Mouse (Mus musculus): ENCODE data around the gene Ebf3. TPM values are rescaled to one million over a fixed set of nuclear protein-coding genes. Genes with fewer than 3 reads are reported as not detected.
A peak's percentile ranks its signal among the peaks of the same experiment; 100 is the strongest.

Ebf3 gene
- total RNA-seq, 2 experiments from 2014 or later, result 4.7 to 5.5 TPM

DNA sequence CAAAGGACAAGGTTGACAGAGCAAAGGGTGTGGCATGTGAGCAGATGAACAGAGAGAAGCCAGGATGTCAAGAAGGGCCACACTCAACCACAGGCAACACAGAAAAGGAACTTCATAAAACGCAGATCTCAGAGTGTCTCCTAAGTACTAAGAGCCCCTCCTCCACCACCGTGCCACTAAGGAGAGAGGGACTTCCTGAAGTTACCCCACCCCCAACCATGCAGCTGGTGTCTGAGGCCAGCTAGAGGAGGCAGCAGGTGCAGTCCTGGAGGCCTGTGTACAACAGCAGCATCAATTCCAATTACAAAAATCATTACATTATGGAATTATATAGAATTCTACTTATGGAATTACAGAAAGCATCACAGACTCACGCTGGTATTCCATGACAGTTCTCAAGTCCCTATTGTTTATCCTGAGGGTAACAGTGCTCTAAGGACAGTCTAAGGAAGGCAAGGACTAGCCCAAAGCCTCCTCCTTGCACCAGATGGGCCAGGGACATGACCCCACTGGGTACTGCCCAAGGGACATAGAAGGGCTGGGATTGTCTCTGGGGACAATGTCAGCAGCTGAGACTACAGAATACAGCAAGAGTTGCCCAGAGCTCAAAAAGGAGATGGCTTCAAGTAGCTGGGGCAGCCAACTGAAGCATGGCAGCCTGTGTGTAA lies 24.8 kb downstream of the Ebf3 start:
- DNase-seq, result no peak

DNA sequence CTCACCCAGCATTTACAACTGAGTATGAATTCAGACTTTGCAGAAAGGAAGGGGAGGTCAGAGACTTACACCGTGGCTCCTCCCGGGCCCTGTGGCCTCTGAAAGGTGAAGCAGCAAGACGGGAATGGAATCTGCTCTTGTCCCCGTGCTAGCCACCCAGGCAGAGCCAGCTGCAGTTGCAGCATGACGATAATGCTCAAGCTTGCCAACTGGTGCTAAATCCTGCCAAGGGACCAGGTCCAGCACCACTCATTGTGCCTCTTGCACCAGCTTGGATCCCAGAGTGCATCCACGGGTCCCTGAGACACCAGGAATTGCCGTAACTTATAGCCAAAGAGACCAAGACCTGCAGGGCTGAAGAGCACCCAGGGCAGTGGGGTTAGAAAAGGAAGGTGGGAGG lies 36.1 kb downstream of the Ebf3 start:
- DNase-seq, result peak; percentile 63 to 75

DNA sequence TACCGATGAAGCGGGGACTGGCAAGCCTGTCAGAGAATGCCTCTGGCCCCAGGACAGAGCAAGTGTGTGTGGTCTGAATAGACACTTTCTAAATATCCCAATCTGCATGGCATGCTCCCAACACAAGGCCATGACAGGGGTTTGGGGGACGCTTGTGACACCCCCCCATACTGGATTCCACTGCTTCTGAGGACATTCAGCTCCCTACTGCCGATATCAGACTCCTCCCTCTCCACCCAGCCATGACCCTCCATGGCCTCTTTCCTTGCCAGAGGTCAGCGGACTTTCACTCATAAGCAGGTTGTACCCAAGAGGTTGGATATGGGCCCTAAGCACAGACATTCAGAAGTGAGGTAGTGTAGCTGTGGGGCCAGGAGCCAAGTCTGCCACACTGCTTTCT lies 36.5 kb downstream of the Ebf3 start:
- DNase-seq, result peak; percentile 27 to 28

GRCm38 (mm10) chr7:137272252-137272651 lies 42.0 kb downstream of the Ebf3 start:
- DNase-seq, result no peak

GRCm38 (mm10) chr7:137268452-137269155 lies 45.6 kb downstream of the Ebf3 start:
- DNase-seq, result no peak

- peak; percentile 30 to 54 for DNase-seq
Observed at GRCm38 (mm10) chr7:137267441-137267840, 46.8 kb downstream of the Ebf3 start.

- DNase-seq, result no peak
Observed at GRCm38 (mm10) chr7:137266575-137266974, 47.7 kb downstream of the Ebf3 start.

GRCm38 (mm10) chr7:137262330-137262729 lies 51.9 kb downstream of the Ebf3 start:
- no peak for DNase-seq

- peak; percentile 70 to 87 for DNase-seq
Observed at GRCm38 (mm10) chr7:137246213-137246872, 67.9 kb downstream of the Ebf3 start.

GRCm38 (mm10) chr7:137244839-137245238 lies 69.4 kb downstream of the Ebf3 start:
- DNase-seq, result no peak

GRCm38 (mm10) chr7:137240481-137240880 lies 73.8 kb downstream of the Ebf3 start:
- DNase-seq, result no peak

- no peak for DNase-seq
Observed at GRCm38 (mm10) chr7:137239542-137240133, 74.6 kb downstream of the Ebf3 start.

DNA sequence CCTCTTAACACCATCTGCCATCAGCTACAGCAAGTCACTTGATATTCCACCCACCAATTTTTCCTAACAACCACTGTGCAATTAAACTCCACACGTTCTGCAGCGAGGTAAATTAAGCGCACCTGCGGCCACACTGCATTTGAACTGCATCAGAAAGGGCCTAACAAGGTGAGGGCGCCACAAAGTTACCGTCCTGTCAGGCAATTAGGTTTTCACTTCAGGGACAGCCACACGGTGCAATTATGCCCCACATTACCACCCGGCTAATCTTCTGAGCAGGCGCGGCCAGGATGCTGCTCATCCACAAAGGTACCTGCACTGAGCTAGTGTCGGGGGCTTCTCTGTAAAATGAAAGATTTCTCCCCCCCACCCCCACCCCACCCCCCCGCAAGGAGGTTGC lies 76.8 kb downstream of the Ebf3 start:
- DNase-seq, result no peak

DNA sequence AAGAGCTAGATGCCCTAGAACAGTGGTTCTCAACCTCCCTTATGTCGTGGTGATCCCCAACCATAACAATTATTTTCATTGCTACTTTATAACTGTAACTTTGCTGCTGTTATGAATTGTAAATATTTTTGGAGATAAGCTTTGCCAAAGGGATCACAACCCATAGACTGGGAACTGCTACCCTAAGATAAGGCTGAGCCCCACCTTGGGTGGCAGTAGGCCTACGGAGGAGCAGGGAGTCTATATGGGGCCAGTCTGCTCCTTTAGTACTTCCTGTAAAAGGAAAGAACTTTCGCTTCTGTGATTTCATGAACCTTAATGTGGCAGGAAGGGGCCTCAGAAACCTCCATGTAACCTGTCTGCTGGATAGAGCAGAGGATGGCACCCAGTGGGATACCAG lies 90.4 kb downstream of the Ebf3 start:
- no peak for DNase-seq

DNA sequence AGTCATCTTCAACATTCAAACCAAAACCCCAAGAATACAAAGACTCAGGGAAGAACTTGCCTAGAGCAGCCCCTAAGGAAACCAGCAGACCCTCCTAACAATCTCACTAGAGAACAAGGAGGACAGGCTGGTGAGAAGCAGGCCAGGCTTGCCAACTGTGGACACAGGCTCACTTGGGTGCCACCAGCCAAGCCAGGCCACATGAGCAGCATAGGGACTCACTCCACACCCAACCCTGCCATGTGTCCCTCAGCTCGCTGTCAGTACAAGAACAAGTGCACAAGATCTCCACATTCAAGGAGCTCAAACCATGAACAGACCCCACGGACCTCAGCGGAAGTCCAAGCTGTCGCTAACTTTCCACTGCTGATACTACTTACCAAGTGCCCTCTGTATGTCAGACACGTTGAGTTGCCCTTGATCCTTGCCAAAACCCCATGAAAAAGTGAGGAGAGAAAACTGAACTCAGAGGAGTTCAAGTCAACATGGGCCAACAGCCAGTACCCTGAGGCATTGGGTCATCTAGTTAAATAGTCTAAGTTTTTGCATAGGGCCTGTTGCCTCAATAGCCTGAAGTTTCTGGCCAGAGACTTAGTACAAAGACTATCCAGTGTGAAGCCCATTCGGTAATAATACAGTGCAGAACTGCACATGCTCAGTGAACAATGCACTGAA lies 91.3 kb downstream of the Ebf3 start:
- DNase-seq, result no peak

GRCm38 (mm10) chr7:137221599-137221998 lies 92.6 kb downstream of the Ebf3 start:
- peak in 1 of 2 experiments; percentile 19 for DNase-seq

GRCm38 (mm10) chr7:137220436-137220835 lies 93.8 kb downstream of the Ebf3 start:
- no peak for DNase-seq

DNA sequence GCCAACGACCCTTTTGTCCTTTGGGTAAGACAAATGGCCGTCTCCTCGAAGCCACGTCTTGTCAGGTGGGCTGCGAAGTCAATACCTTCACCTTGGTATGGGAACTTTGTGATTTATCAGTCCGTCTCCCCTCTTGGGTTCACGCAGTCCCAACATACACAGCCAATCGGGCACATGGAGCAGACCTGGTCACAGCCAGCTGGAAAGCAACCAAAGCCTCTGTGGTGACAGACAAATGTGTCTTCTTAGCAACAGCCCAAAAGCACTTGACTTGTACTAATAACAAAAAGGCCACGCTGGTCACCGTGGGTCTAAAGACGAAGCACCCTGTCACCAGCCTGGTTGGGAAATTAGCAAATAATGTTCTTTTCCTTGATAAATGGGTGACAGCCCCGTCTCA lies 95.5 kb downstream of the Ebf3 start:
- DNase-seq, result no peak

GRCm38 (mm10) chr7:137213444-137213843 lies 100.8 kb downstream of the Ebf3 start:
- DNase-seq, result no peak

DNA sequence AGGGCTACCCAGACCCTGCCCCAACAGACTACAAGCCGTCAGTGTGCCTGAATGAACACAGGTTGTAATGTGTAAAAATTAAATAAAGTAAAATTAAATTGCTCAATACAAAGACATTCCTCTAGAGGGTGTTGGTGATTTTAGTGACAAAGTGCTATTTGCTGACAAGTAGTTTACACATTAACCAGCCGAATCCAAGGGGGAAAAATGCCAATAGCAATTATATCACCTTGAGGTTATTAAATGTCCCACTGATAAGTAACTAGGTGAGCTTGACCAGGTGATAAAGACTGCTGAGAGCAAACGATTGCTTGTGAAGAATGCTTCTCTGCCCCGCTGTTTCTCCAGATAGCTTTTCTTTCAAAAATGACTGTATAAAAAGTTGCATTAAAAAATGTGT lies 102.9 kb downstream of the Ebf3 start:
- DNase-seq, result no peak

DNA sequence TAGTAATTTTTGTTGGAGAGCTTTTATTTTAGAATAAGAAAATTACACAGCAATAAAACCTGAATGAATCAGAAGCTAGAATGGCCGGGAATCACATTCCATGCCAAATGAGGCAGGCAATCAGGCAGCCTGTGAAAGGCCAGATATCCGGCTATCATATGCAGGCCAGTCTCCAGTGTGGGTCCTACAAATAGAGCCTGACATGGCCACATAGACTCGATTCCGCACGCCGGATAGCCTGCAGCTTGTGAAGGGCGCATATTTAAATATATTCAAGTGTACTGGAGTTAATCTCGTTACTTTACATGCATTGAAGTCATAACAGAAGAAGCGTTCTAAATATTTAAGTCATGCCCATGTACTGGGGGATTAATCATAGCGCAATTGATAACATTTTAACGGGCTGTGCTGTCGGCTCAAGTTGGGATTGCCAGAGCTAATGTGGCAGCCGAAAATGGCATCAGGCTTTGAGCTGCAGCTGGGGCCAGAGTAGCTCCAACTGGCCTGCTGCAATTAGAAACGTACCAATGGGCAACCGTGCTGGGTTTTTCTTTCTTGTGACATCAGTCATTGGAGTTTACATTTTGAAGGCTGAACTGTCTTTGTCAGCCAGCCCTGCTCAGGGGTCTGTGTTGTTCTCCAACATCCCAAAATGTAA lies 104.4 kb downstream of the Ebf3 start:
- DNase-seq, result no peak

GRCm38 (mm10) chr7:137208556-137208955 lies 105.7 kb downstream of the Ebf3 start:
- DNase-seq, result no peak

All from heart, adult 18-20 months (tissue).